Mouse (Mus musculus): Measurements from ENCODE around the gene Gm17087.

DNA sequence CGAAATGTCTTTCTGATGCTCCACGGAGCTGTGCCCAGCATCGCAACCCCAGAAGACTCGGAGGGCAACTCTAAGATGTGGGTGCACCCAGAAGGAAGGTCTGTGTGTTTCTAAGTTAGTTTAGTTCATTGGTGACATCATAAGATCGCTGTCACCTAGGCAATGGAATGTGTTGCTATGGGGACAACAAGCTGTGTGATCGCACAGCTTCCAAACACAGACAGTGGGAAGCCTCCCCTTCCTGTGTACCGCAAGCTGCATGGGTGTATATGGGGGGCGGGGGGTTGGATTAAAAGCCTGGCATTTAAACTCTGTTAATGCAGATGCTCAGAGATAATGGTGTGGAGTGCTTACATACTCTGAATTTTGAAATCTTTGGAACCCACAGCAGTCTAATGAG, 14.8 kb upstream of the Gm17087 start:
- TF ChIP-seq POLR2A (IDR thresholded peaks at IDR 0.05; ENCODE audit: control insufficient read depth in 1 of 2, insufficient read depth in 1 of 2, low read depth in 1 of 2, low read length in 2 of 2, poor library complexity in 1 of 2) (no peak), EP300 (IDR thresholded peaks at IDR 0.05; ENCODE audit: low read depth in 1 of 2, low read length in 2 of 2) (no peak), POLR2AphosphoS2 (IDR thresholded peaks at IDR 0.05; ENCODE audit: low read length) (no peak), USF1 (IDR thresholded peaks at IDR 0.05; ENCODE audit: low read depth, low read length) (no peak), MYB (IDR thresholded peaks at IDR 0.05; ENCODE audit: low read depth, low read length) (no peak), MYC (IDR thresholded peaks at IDR 0.05; ENCODE audit: low read depth, low read length) (no peak), JUND (IDR thresholded peaks at IDR 0.05; ENCODE audit: low read depth, low read length) (no peak), POLR2AphosphoS5 (IDR thresholded peaks at IDR 0.05; ENCODE audit: borderline replicate concordance, low read depth, low read length) (no peak), KAT2A (conservative IDR thresholded peaks at IDR 0.05; ENCODE audit: low read depth, low read length) (no peak), ZNF384 (IDR thresholded peaks at IDR 0.05; ENCODE audit: low read depth, low read length) (no peak), CTCF (IDR thresholded peaks at IDR 0.05 in 2 of 3, conservative IDR thresholded peaks at IDR 0.05 in 1 of 3; ENCODE audit: control insufficient read depth in 1 of 3, insufficient read depth in 1 of 3, low read depth in 2 of 3, low read length in 3 of 3, poor library complexity in 1 of 3, severe bottlenecking in 1 of 3) (no peak), BHLHE40 (IDR thresholded peaks at IDR 0.05; ENCODE audit: borderline replicate concordance, low read depth, low read length) (no peak), HCFC1 (IDR thresholded peaks at IDR 0.05; ENCODE audit: low read depth, low read length) (no peak), ZKSCAN1 (IDR thresholded peaks at IDR 0.05; ENCODE audit: low read depth, low read length) (no peak)

Data from MEL (cell line).